Mouse (Mus musculus) Muller cell, postnatal 12 days (primary cell): ENCODE measurements around the gene Mdm4.
"Not testable (repeated sequence)": the region's sequence is repeated elsewhere in the genome, so short reads cannot be mapped to it uniquely, and the experiment has no call there.

ENCODE experiments used
- DNase-seq: peaks from one replicate; pipeline ENCODE4 v3.0.0-alpha.2; 2015; ENCODE audit errors: inconsistent ontology term

The Mdm4 gene

GRCm38 (mm10) chr1:133053034-133053433 is 22.7 kb upstream of the Mdm4 start:
- DNase-seq: no peak

DNA sequence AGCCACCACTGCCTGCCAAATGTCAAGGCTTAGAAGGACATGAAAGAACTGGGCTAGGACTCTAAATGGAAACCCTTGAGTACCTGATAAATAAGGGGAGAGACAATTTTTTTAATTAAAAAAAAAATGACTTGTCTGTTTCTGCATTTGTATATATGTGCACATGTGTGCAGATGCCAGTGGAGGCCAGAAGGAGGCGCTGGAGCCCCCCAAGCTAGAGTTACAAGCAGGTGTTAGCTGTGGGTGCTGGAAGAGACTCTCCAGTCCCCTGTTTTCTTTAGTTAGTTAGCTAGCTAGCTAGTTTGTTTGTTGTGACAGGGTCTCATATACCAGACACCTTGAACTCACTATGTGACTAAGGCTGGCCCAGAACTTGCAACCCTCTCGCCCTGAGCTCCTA is 21.5 kb upstream of the Mdm4 start:
- DNase-seq: no peak

GRCm38 (mm10) chr1:133050001-133050431 is 19.7 kb upstream of the Mdm4 start:
- no peak for DNase-seq

DNA sequence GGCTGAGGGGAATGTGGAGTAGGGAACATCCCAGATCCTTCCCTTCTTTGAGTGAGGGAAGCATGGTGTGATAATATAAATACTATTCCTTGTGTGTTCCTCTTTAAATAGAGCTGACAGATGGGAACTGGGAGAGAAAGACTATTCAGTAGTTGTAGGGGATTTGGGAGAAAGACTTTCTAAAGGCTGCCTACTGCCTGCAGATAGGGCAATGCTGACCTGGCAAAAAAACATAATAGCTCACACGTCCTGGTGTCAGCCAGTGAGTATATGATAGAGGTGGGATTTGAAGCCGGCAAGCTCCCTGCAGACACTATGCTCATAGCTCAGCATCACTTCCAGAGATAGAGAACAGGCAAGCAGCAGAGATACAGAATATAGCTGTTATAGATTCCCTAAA is 18.3 kb upstream of the Mdm4 start:
- DNase-seq: no peak

- no peak for DNase-seq
Measured at GRCm38 (mm10) chr1:133047575-133047974, 17.2 kb upstream of the Mdm4 start.

- DNase-seq: peak; percentile 67
Measured at GRCm38 (mm10) chr1:133046441-133046931, 16.1 kb upstream of the Mdm4 start.

DNA sequence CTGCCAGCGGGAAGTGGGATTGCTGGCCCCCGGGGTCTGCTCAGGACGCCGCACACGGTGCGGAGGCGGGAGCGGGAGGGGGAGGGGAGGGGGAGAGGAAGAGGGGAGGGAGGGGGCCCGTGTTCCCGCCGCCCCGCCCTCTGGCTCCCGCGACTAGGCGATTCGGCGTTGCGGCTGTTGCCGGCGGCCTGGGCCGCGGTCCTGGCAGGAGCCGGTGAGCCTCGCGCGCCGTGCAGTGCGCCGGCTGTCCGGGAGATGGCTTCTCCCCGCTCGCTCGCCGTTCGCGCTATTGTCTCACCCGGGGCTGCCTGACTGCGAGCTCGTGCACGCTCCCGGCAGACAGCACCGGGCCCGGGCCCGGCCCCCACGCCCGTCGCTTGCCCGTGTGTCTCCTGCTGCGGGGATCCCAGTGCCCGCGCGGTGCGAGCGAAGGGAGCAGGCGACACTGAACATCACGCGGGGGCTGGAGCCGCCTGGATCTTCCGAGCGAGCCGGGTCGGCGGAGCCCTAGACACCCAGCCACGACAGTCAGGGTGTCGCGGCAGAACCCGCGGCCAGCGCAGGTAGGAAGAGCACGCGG is 15.6 kb upstream of the Mdm4 start:
- peak; percentile 82 for DNase-seq

- DNase-seq: no peak
Measured at GRCm38 (mm10) chr1:133045011-133045860, 14.9 kb upstream of the Mdm4 start, which contains the start of gene Pik3c2b. Gene Pik3c2b (plus strand): TSS chr1:133045667.

DNA sequence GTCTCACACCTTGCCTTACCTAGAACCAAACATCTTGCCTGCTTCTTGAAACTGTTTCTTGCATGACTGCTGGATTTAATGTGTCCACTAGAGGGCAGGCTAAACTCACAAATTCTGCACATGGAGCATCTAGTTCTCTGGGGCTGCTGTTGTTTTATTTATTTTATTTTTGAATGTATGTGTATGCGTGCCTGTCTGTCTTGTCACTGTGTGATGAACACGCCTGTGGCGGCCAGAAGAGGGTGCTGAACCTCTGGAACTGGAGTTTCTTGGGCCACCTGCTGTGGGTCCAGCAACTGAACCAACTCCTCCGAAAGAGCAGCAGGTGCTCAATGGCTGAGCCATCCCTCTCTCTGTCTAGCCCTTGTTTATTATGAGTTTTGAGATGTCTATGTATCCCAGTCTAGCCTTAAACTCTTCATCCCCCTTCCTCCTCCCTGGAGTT is 9.2 kb upstream of the Mdm4 start:
- peak; percentile 41 for DNase-seq

DNA sequence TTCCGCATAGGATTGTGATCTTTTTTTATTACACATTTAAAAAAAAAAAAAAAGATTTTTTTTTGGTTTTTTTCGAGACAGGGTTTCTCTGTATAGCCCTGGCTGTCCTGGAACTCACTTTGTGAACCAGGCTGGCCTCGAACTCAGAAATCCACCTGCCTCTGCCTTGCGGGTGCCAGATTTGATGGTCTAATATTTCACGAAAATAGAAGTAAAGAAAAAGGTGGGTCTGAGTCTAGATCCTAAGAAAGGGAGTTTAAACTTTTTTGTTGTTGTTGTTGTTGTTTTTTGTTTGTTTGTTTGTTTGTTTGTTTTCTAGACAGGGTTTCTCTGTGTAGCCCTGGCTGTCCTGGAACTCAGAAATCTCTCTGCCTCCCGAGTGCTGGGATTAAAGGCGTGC is 4.3 kb upstream of the Mdm4 start:
- not testable (repeated sequence) for DNase-seq

- peak; percentile 78 for DNase-seq
Measured at GRCm38 (mm10) chr1:133034091-133034460, 3.7 kb upstream of the Mdm4 start.

DNA sequence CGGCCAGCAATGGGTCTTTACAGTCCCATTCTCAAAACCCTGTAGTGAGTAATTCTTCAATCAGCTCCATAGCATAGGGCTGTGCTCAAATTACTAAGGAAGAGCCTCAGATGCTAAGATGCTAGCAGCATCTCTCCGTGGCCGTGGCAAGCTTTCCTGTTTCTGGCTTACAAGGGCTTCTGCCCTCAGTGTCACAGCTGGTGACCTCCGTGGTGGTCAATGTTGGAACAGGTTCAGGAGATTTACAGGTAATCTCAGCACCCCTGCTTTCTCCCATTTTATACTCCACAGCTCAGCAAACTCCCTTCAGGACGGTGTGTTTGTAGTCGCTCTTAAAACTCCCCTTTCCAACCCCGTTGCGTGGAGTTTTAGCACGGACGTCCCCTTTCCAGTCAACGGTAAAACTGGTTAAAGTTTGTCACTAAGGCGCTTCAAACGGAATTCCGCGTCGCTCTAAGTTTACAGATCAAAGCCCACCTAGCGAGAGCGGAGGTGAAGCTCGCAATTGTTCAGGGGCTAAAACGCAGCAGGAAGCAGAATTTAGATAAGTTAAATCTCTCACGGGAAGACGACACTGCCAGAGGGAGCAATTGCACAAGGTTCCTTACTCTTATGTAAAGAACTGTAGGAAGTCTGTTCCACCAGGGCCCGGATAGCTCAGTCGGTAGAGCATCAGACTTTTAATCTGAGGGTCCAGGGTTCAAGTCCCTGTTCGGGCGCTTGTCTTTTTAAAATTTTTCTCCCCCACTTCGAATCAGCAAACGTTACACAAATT is 3.1 kb upstream of the Mdm4 start:
- peak; percentile 81 for DNase-seq

- DNase-seq: no peak
Measured at GRCm38 (mm10) chr1:133032981-133033315, 2.6 kb upstream of the Mdm4 start.

DNA sequence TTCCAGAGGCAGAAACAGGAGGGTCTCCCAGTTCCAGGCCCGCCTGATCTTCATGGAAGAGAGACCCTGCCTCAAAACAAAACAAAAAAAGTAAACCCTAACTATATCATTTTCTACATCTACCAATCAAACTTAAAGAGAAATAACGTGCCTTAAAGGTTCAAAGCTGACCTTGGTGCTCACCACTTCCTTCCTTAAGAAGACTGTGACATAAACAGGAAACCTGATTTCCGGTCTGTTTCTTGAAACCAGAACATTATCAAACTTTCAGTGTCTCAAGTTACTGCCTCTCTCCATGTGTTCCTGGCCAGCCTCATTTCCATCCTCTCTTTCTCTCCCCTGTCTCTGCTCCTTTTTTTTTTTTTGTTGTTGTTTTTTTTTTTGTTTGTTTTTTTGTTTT is 617 bp downstream of the Mdm4 start:
- DNase-seq: no peak

- DNase-seq: no peak
Measured at GRCm38 (mm10) chr1:133027980-133028379, 2.4 kb downstream of the Mdm4 start.

GRCm38 (mm10) chr1:133027126-133027525 is 3.2 kb downstream of the Mdm4 start:
- DNase-seq: no peak

GRCm38 (mm10) chr1:133025796-133026190 is 4.6 kb downstream of the Mdm4 start:
- DNase-seq: not testable (repeated sequence)

DNA sequence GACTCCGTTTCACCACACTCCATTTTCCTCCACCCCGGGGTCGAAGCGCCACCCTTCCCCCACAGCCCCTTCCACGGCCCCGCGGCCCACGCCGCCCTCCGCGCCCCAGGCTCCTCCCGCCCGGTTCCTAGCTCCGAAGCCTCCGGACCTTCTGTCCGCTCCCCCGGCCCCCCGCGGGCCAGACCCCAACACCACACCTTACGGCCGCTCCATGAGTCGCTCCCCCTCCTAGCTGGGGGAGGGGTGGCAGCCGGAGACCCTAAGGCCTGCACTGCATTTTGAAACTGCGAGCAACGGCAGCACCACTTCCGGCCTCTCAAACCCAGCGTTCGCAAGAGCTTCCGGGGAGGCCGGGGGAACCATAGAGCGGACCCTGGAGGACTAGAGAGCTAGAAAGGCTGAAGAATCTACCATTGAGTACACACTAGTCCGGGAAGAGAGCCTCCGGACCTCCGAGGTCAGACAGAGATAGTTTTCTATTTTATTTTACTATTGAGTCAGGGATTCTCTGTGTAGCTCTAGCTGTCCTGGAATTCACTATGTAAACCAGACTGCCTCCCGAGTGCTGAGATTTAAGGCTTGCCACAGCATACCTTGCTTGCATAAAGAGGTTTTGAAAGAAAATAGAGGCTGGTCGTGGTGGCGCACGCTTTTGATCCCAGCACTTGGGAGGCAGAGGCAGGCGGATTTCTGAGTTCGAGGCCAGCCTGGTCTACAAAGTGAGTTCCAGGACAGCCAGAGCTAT is 5.1 kb downstream of the Mdm4 start:
- peak; percentile 99 for DNase-seq

- DNase-seq: no peak
Measured at GRCm38 (mm10) chr1:133024426-133024825, 5.9 kb downstream of the Mdm4 start.

DNA sequence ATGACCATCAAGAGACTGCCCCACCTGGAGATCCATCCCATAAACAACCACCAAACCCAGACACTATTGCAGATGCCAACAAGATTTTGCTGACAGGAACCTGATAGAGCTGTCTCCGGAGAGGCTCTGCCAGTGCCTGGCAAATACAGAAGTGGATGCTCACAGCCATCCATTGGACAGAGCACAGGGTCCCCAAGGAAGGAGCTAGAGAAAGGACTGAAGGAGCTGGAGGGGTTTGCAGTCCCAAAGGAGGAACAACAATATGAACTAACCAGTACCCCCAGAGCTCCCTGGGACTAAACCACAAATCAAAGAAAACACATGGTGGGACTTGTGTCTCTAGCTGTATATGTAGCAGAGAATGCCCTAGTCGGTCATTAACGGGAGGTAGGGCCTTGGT is 6.6 kb downstream of the Mdm4 start:
- DNase-seq: not testable (repeated sequence)

- DNase-seq: not testable (repeated sequence)
Measured at GRCm38 (mm10) chr1:133021971-133022370, 8.4 kb downstream of the Mdm4 start.

DNA sequence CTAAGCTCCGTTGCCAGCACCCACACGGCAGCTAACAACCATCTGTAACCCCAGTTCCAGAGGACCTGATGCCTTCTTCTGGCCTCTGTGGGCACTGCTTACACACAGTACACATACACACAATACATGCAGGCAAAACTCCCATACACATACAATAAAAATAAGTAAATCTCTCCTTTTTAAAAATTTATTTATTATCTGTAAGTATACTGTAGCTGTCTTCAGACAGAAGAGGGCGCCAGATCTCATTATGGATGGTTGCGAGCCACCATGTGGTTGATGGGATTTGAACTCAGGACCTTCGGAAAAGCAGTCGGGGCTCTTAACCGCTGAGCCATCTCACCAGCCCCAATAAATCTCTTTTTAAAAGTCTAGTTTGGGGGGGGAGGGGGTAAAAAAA is 9.0 kb downstream of the Mdm4 start:
- DNase-seq: no peak
